Mouse (Mus musculus) thymus, adult 2 months (tissue): ENCODE results near the gene Ap5s1. TPM values are rescaled to one million over a fixed set of nuclear protein-coding genes. Genes with fewer than 3 reads are reported as not detected.
"Not testable (repeated sequence)": the region's sequence is repeated elsewhere in the genome, so short reads cannot be mapped to it uniquely, and the experiment has no call there.

Experiments used
- DNase-seq: peaks from one replicate; pipeline ENCODE4 v3.0.0; 2021
- H3K27ac ChIP-seq: fragments of 200-500 bp; 2 replicates; pipeline ENCODE4 v1.5.1; 2012; ENCODE audit warnings: low read length, control low read depth; ENCODE audit not compliant: control insufficient read depth, insufficient read depth
- H3K27me3 ChIP-seq: fragments of 200-500 bp; 2 replicates; pipeline ENCODE4 v1.6.1; 2012; ENCODE audit warnings: mild to moderate bottlenecking, low read length, moderate library complexity, mixed read lengths; ENCODE audit not compliant: control insufficient read depth, insufficient read depth
- H3K36me3 ChIP-seq: fragments of 200-500 bp; 2 replicates; pipeline ENCODE4 v1.6.1; 2012; ENCODE audit warnings: mild to moderate bottlenecking, low read length, moderate library complexity; ENCODE audit not compliant: control insufficient read depth, insufficient read depth
- H3K4me1 ChIP-seq: fragments of 200-500 bp; replicated peaks from 2 replicates; pipeline ENCODE4 v1.6.1; 2012; ENCODE audit warnings: low read length; ENCODE audit not compliant: control insufficient read depth, insufficient read depth
- H3K4me3 ChIP-seq: fragments of 200-500 bp; 2 replicates; pipeline ENCODE4 v1.5.1; 2012; ENCODE audit warnings: mild to moderate bottlenecking, low read length, control low read depth, moderate library complexity; ENCODE audit not compliant: control insufficient read depth, insufficient read depth
- CTCF ChIP-seq: fragments of 200-500 bp; IDR thresholded peaks from 2 replicates; pipeline ENCODE4 v1.5.1; 2012; ENCODE audit warnings: mild to moderate bottlenecking, control low read depth, low read length, moderate library complexity, borderline replicate concordance; ENCODE audit not compliant: control insufficient read depth, poor library complexity, insufficient read depth; ENCODE audit errors: extremely low read depth
- POLR2A ChIP-seq: fragments of 200-500 bp; IDR thresholded peaks from 2 replicates; pipeline ENCODE4 v1.6.1; 2012; ENCODE audit warnings: mild to moderate bottlenecking, low read length, control low read depth, moderate library complexity; ENCODE audit not compliant: control insufficient read depth, poor library complexity, insufficient read depth; ENCODE audit errors: extremely low read depth
- WGBS: fragments of 180-500 bp; shearing (Covaris S2); methylation state at CpG from one replicate; pipeline ENCODE4 v1.1.7; 2018; 5-methylcytosine and 5-hydroxymethylcytosine counted together
- polyA plus RNA-seq: library from polyadenylated mRNA; depleted of rRNA; stranded (reverse); fragments of >200 nt; gene quantifications from 2 replicates; pipeline ENCODE4 v1.2.3, GENCODE M21; 2012

Ap5s1 gene
- polyA plus RNA-seq, 1 experiment: 52.7 TPM

- Histone ChIP-seq H3K27ac (no peak overlapping the region), H3K27me3 (no peaks in the 10 kb centered on the region), H3K4me3 (no peak overlapping the region), H3K36me3 (no peaks in the 10 kb centered on the region), H3K4me1 (no peaks in the 10 kb centered on the region)
- DNase-seq: no peak
- 84% methylated on average over 1 of the region's 1 CpGs for WGBS
- TF ChIP-seq POLR2A (no peak), CTCF (no peak)
These were observed 16.7 kb downstream of the Ap5s1 start for GRCm38 (mm10) chr2:131223569-131223968.

GRCm38 (mm10) chr2:131225178-131225577 is 18.3 kb downstream of the Ap5s1 start:
- WGBS: 92% methylated on average over 6 of the region's 6 CpGs
- Histone ChIP-seq H3K4me3 (no peak overlapping the region), H3K27me3 (no peaks in the 10 kb centered on the region), H3K4me1 (no peaks in the 10 kb centered on the region), H3K27ac (no peak overlapping the region), H3K36me3 (no peaks in the 10 kb centered on the region)
- DNase-seq: no peak
- TF ChIP-seq CTCF: no peak
- no peak for TF ChIP-seq POLR2A

GRCm38 (mm10) chr2:131226669-131227068 is 19.8 kb downstream of the Ap5s1 start:
- not testable (repeated sequence) for H3K27ac ChIP-seq, DNase-seq, H3K36me3 ChIP-seq, H3K4me1 ChIP-seq, H3K27me3 ChIP-seq, H3K4me3 ChIP-seq
- 81% methylated on average over 2 of the region's 2 CpGs for WGBS

- Histone ChIP-seq H3K4me3 (no peak overlapping the region), H3K27me3 (no peaks in the 10 kb centered on the region), H3K27ac (no peak overlapping the region), H3K36me3 (no peaks in the 10 kb centered on the region), H3K4me1 (no peaks in the 10 kb centered on the region)
- TF ChIP-seq CTCF (no peak), POLR2A (no peak)
- WGBS: 92% methylated on average over 3 of the region's 3 CpGs
- DNase-seq: no peak
These were observed 20.4 kb downstream of the Ap5s1 start for GRCm38 (mm10) chr2:131227243-131227642.

- H3K4me1 ChIP-seq: peaks cover 19% of the 10 kb centered on the region
- no peak overlapping the region for H3K4me3 ChIP-seq
These were observed 25.7 kb downstream of the Ap5s1 start for GRCm38 (mm10) chr2:131232558-131232957.

DNA sequence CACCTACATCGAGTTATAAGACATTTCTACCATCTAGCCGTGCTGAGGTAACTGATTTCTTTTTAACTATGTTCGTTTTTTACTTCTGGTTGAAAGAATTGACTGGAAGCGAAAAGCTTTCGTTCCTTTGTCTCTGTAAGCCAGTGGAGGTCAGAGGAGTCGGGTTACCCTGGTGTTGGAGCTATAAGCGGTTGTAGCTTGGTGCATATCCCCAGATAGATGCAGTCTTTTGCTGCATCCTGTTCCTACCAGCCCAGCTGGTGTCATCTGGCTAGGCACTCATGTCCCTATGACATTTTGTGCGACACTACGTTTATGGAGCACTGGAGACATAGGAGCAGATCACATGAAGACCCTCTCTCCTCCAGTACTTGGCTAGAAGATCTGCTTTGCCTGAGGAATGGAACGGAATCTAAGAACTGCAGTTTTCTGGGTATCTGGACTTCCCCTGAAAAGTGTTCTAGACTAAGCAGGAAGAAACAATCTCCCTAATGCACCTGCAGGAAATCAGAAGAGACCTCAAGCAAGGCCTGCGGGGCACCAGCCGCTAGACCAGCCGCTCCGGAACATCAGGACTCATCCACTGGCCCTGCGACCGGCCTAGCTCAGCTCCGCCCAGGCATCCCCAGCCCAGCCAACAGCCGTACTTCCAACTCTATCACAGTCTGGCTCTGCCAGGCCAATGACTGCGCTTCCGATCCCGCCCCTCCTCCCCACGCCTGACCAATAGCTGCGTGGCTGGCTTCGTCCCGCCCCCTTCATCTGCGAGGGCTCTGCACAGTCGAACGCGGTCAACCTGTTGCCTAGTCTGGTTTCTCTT is 26.6 kb downstream of the Ap5s1 start, which contains the start of gene Mavs:
Gene Mavs, plus strand, starts transcription at position 757 of the 820 bp plus-strand sequence.
- WGBS: 20% methylated on average over 29 of the region's 29 CpGs
- DNase-seq: peak; percentile 94
- no peaks in the 10 kb centered on the region for H3K27me3 ChIP-seq
- no peak within 1 kb of the TSS for H3K27ac ChIP-seq
- peaks cover 19% of the 10 kb centered on the region for H3K4me1 ChIP-seq
- TF ChIP-seq CTCF (0 out of 2 replicates have a peak, but pooled peaks have one; percentile 25), POLR2A (0 out of 2 replicates have a peak, but pooled peaks have one; percentile 64)
- H3K36me3 ChIP-seq: no peaks in the 10 kb centered on the region
- peak within 1 kb of the TSS; percentile 79 for H3K4me3 ChIP-seq

More at GRCm38 (mm10) chr2:131232558-131232957, 25.7 kb downstream of the Ap5s1 start:
- H3K36me3 ChIP-seq: no peaks in the 10 kb centered on the region
- no peak for DNase-seq
- no peak overlapping the region for H3K27ac ChIP-seq
- TF ChIP-seq CTCF (no peak), POLR2A (no peak)
- 90% methylated on average over 2 of the region's 2 CpGs for WGBS
- H3K27me3 ChIP-seq: no peaks in the 10 kb centered on the region
